Mouse (Mus musculus) liver, embryonic 14.5 days (tissue): ENCODE measurements around the gene Gabbr2.

Experiments used
- CTCF ChIP-seq: IDR thresholded peaks from 2 replicates; pipeline ENCODE4 v1.5.1; 2016; ENCODE audit warnings: antibody characterized with exemption, low read depth, control low read depth
- EP300 ChIP-seq: IDR thresholded peaks from 2 replicates; pipeline ENCODE4 v1.6.1; 2016; ENCODE audit warnings: antibody characterized with exemption, low read depth

- TF ChIP-seq CTCF (no peak), EP300 (no peak)
Observed at GRCm38 (mm10) chr4:46814236-46814635, 177.4 kb downstream of the Gabbr2 start.
